Mouse (Mus musculus) left cerebral cortex, adult 11 months (tissue): ENCODE results near the gene Gstt1.
"Not testable (repeated sequence)": the region's sequence is repeated elsewhere in the genome, so short reads cannot be mapped to it uniquely, and the experiment has no call there.

ENCODE experiments used
- DNase-seq: peaks from one replicate; pipeline ENCODE4 v3.0.0; 2022; ENCODE audit warnings: low spot score

The Gstt1 gene

DNA sequence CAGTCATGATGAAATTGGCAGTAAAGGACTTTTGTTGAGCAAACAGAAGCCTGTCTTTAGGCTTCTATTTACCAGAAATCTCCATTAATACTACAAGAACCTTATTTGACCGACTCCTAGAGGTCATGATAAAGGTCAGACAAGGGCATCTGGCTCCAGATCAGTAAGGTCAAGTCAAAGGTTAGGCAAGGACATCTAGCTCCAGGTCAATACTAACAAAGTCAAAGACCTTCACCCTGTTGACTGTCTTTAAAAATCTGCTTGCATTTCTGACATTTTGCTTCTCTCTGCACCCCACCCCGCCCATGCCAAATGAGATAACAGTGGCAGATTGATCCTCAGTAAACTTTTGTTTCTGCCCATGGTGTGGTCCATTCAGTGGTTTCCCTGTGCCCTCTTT is 5.8 kb upstream of the Gstt1 start:
- no peak for DNase-seq

DNA sequence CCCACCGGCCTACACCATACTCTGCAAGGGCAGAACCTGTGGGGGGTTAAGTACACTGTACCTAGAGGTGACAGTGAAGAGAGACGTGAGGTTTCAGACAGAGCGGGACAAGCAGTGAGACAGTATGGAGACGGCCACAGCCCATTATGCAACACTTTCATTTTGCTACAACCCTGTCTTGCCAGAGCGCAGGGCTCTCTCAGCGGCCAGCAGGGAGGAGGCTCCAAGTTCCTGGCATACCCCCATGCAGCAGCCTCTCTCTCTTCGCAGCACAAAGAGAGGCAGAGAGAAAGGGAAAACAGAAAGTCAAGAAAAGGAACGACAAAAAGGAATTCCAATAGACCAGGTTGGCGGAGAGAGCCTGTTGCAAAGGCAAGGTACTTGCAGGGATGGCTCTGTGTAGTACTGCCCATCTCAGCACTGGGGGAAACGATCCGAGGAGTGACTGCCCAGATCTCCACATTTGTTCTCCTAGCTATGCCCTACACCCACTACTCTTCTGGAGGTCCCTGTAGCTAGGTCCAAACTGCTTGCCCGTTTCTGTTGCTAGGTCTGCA is 687 bp downstream of the Gstt1 start:
- peak; percentile 36 for DNase-seq

DNA sequence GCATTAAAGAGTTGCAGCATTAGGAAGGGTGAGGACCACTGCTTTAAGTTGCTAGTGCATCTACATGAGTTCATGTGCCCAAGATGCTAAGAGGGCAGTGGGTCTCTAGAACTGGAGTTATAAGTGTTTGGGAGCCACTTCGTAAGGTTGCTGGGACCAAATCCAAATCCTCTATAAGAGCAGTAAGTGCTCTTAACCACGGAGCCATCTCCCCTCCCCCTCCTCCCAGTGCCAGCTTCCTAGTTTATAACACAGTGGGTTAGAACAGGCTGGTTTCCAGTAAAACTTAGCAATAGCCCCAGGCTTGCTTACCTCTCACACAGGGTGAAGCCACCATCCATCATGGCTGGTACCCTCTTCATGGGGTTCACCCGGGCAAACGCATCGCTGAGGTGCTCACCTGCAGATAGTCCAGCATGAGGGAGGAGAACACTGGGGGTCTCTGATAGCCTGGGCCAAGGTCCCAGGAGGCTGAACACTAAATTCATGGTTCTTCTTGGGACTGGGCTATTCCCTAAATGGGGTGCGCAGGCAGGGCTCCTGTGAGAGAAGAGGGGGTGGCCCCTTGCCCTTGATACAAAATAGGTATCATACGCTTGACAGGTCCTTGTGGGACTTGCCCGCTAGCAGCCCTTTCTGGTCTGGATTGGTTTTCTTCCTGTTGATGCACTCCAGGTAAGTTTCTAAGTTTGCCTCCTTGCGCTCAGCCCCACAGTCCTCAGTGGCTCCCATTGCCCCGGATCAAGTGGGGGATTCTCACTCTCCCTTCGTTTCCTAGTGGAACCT is 1.5 kb downstream of the Gstt1 start:
- DNase-seq, result no peak

DNA sequence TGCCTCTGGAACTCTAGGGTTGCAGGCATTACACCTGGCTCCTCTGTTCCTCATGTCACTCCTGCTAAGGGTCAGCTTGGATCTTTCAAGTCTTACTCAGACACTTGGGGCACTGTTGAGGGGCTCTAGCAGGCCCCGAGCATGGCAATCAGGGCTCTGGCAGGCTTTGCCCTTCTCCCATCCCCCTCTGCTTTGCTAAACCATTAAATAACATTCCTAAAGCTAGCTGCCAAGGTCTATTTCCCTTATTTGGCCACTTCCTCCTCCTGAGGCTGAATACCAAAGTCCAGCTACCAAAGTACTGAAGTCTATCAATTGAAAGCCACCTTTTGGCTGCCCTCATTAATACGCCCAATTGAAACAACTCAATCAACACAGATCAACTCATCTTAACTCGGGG is 3.5 kb downstream of the Gstt1 start:
- no peak for DNase-seq

DNA sequence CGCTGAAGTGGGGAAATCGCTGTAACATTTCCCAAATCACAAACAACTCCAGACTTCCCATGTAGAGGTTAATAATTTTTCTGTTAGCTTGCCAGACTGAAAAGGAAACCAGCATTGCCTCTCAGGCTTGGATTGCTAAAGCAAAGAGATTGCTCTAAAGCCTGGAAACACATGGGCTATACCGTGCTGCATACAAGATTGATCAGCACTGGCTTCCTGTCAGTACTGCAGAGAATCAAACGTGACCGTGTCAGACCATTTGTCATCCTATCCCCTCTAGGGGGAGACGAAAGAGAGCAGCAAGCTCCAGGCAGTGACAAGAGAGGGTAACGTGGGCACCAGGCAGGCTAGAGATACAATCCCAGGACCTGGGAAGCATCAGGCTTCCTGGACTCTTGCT is 7.6 kb downstream of the Gstt1 start:
- no peak for DNase-seq

DNA sequence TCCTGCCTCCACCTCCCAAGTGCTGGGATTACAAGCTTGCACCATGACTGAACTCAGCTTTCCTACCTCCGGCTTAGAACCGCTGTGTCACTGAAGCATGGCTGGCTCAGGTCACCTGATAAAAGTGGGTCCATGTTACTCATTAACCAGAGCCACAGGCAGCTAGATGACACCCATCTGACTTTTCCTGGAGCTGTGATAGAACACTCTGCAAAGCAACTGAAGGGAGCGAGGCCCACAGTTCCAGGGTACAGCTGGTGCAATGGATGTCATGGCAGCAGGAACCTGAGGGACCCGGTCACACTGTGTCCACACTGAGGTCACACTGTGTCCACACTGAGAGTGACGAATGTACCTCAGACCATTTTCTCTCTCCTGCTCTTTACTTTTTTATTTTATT is 8.5 kb downstream of the Gstt1 start:
- no peak for DNase-seq

DNA sequence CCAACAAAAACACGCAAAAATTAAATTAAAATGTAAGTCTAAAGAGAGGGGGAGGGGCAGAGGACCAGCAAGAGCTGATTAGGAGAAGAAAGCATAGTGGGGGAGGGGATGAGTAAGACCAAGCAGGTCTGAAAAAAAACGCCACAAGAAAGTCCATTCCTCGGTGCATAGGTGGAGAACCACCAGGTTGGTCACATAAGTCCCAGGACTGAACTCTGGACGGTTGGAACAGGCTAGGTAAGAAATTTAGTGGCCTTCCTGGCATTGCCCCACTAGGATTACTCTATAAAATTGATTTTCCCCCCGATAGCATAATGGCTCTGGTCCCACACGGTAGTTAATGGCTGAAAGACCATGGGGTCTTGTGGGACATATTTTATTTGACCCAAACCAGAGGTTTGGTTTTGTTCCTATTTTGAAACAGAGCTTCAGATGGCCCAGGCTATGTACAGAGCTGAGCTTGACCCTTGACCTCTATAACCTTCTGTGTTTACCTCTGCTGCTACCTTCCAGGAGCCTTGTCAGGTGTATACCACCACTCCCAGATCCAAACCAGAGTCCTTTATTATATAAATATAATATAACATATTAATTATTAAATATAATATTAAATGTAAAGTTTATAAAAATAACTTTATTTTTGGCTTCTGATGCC is 9.2 kb downstream of the Gstt1 start:
- no peak for DNase-seq

DNA sequence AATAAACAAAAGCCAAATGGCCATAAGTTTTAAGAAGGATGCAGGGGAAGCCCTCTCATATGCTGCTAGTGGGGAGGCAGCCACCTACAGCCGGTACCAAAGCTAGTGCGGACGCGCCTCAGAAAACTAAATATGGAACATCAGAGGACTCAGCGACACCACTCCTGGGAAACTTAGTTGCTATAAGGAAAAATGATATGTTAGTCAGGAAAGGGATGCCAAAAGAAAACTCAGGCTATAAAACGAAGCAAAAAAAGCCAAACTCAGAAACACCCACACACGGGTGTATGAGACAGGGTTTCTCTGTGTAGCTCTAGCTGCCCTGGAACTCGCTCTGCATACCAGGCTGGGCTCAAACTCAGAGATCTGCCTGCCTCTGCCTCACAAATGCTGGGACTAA is 10.1 kb downstream of the Gstt1 start:
- no peak for DNase-seq

DNA sequence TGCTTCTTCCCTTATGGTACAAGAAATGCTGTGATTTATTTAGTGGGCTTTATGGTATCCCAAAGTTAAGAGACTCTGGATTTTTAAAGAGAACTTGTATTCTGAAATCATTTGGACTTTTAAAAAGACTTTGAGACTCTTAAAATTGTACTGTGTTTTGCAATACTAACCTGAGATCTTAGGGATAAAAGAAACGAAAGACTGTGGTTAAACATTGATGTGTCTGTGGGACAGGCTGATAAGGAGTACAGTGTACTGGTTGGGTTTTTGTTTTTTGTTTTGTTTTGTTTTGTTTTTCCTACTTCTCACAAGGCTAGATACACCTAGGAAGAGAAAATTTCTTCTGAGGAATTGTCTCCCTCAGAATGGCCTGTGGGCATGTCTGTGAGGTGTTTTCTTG is 12.9 kb downstream of the Gstt1 start:
- no peak for DNase-seq

DNA sequence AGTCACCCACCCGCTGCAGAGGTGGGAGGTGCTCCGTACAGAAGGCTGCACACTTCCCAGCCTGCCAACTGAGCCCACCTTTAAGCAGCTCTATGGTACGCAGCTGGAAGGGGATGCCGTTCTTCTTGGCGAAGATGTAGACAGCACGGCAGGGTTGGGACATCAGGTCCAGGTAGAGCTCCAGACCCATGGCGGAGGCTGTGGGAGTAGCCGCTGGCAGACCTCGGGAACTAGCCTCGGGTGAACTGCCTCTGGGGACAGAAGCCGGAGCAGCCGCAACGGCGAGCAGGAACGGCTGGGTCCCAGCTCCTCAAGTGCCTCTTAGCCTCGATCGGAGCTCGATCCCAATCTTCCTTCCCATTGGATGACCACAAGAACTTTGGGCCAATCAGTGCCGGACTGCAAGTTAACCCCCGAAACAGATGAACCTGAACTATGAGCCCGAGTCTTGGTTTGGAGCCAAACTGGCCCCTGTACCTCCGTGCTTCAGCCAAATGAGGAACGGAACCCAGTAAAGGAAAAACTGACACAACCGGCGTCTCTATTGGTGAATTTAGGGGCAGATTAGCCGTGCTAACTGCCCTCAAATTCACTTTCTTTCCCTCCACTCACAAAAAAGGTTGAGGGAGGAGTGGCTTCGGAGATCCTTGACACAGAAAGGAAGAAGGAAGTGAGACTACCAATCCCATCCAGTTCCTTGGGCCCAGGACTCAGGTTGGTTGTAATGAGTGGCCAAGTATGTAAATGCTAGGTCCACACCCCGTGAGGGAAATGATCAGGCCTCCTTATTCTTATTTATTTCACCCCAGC is 17.4 kb downstream of the Gstt1 start, which contains the start of the genes Gm20441 and Gstt3:
TSS of gene Gm20441 (minus strand) at position 186 of the 810 bp plus-strand sequence.
TSS of gene Gstt3 (minus strand) at position 646 of the 810 bp plus-strand sequence.
- no peak for DNase-seq

DNA sequence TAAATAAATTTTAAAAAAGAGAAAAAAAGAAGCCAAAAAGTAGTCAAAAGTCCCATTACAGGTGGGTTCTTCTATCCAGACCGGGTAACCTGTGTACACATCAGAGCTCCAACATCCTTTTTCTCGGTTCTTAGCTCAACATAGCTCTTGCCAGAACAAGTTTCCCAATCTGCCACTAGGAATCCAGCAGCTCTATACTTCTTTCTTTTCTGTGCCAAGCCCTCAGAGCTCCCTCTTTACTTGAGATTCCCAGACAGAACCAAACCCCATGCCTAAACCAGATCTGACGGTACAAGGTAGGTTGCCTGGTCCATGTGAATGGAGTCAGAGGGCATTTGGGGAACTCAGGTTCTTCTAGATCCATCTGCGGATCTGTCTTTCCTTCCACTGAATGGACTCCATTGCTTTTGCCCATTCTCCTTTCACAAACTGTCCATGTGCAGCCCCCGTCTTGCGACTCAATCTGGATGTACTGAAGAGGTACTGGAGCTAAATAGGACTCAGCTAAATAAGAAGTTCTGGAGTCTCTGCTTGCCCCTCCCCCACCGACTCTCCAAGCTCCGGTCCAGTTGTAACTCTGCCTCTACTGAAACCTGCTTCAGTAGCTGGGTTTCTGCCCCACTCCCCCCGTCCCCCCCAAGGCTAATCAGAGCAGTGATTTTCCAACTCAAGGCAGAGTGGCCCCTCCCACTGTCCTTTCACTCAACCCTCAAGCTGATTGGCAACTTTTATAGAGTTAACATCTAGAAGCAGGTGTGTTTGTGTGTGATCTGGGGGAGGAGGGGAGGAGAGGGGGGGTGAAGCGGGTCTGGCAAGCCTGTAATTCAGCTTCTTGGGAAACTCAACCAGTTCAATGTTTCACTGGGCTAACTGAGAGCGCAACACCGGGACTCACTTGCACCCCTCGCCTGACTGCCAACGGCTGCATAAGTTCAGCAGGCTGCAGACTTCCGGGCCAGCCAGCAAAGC is 18.9 kb downstream of the Gstt1 start:
- DNase-seq, result no peak

DNA sequence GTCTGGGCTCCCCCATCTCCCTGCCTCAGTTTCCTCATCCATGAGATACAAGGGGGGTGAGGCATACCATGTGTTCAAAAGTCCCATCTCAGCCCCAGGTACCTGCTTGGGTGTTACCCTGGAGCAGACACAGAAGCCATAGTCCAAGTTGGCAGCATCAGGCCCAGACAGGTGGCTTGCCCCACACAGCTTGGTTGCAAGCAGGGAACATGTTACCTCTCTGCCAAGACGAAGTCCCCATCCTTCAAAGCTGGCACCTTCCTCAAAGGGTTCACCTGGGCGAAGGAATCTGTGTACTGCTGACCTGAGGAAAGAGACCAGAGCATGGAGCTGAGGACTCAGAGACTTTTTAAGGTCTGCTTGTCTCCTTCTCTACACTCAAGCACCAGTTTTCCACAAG is 20.5 kb downstream of the Gstt1 start:
- no peak for DNase-seq

DNA sequence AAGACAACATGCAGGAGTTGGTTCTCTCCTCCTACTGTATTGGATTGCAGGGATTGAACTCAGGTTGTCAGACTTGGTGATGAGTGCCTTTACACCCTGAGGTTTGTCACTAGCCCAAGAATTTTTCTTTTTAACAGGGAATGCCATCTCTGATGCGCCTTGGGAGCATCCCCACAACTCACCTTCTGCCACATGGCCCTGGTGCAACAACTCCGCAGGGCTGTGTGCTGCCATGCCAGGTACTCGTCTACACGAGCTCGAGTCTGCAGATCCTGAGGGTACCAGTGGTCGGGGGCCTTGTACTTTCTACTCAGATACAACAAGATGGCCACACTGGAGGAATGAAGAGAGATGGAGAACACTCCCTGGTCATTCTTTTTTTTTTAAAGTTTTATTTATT is 21.8 kb downstream of the Gstt1 start:
- no peak for DNase-seq

DNA sequence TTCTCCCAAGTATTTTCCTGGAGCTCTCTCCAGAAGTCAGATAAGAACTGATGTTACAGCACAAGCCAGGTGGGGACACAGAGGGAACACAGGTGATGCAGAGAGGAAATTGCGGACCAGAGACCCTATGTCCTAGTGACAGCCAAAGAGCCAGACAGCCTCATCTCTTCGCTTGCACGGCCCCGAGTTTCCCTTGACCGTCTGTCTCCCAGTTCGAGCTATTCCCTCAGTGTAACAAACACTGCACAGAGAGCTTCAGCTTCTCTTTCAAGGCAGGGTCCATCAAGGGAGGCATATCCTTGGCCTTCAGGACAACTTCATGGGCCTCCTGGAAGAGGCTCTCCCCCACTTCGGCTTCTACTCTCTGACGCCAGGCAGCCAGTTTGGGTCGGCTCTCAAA is 23.8 kb downstream of the Gstt1 start:
- DNase-seq, result no peak

DNA sequence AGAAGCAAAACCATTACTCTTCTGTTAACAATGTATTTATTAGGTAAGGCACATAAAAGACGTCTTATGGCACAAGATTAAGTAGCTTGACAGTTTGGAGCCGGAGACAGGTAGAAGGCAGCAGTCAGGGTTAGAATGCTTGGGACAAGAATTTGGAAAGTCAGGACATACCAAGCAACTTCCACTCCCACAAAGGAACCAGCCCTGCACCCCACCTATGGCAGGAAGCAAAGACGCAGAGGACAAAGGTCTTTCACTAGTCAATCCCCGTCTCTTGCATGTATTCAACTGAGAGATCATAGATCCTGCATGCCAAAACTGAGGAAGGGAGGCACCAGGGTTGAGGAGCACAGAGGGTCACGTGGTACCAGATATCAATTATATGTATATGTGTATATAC is 24.3 kb downstream of the Gstt1 start:
- no peak for DNase-seq

DNA sequence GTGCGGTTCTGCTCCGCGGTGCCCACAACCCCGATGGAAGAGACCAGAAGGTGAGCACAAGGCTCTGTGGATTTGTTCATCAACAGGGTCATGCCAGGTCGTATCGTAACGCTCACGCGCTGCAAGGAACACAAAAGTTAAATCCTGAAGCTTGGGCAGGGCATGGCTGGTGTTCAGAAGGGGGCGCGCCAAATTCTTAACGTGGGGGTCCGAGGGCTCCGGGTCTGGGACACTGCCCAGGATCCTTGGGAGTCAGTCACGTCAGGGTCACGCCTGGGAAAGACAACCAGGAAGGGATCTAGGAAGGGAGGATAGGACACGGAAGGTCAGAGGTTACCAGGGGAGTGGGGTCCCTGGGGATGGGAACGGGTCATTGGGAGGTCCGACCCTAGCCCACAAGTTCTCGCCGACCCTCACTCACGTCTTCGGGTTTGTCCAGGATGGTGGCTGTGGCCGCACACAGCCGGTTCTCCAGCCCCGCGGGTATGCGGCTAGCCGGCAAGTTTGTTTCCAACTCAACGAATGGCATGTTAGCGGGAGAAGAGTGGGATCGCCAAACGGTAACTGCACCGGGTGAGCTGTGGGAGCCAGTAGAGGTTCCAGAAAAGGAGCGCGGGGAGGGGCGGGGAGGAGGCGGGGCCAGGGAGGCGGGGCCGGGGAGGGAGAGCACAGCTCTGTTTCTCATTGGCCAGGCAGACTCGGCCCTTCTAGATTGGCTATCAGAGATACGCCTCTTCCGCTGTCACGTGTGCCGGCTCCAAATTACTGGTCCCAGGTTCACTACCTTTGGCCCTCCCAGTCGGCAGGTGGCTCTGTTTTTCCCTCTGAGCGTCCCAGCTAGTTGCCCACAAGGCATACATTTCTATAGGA is 25.4 kb downstream of the Gstt1 start, which contains the start of gene Ddt:
TSS of gene Ddt (minus strand) at position 620 of the 870 bp plus-strand sequence.
- peak; percentile 84 for DNase-seq

DNA sequence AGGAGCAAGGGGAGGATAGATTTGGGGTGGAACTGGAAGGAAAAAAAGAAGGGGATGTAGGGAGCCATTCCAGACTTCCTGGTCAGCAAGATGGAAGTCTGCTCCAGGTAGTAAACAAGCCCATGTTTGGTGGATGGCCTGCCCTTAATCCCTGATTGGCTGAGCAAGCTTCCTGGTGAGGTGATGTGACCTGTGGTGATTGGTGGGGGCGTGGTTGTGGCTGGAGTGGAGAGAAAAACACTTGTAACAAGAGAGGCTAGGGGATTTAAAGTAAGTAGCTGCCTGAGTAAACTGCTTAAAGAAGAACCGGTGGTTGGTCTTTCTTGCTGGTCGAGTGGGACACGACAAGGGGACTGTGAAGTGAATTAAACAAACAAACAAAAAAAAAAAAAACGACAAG is 30.6 kb downstream of the Gstt1 start:
- not testable (repeated sequence) for DNase-seq

DNA sequence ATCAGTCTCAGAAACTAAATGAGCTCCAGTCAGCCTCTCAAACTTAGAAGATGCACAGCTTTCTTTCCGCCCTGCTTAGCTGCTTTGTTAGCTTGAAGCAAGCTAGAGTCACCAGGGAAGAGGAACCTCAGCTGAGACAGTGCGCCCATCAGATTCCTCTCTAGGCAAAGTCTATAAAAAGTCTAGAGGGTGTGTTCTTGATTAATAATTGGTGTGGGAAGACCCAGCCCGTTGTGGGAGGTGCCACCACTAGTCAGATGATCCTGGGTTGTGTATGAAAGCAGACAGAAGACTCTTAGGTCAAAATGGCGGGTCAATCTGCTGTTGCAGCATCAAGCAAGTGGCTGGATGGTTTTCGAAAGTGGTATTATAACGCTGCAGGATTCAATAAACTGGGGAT is 31.5 kb downstream of the Gstt1 start:
- no peak for DNase-seq

DNA sequence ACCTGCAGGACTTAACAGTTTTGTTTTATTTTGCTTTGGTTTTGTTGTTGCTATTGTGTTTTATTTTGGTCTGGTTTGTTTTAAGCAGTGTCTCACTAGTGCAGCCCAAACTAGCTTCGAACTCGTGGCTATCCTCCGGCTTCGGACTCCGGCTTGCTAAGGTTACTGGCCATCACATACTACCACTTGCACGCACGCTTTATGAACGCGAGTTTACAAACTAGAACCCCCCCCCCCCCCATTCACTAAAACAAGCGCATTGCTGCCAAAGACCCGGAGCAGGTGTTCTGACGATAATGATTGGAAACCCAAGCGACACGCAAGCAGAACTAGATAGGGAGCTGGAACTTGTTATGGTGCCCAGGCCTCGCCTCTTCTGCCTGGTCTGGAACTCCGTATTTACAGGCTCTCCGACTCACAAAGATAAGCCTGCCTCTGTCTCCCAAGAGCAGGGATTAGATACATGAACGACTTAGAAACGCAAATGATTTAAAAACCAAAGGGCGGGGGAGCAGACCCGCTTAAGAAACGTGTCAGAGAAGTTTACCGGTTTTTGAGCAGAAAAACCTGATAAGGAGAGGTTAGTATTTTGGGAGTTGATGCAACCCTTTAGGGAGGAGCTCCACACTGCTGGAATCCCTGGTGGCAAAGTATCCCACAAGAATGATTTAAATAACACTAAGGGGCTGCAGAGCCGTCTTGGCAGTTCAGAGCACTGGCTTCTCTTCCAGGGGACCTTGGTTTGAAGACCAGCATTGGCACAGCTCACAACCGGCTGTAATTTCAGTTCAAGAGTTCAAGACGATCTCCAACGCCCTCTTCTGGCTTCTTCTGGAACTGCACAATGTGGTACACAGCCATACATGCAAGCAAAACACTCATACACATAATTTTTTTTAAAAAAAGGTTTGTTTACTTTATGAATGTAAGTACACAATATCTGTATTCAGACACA is 33.6 kb downstream of the Gstt1 start:
- no peak for DNase-seq
